Mouse (Mus musculus): ENCODE data around the gene Nr1h4. TPM values are rescaled to one million over a fixed set of nuclear protein-coding genes. Genes with fewer than 3 reads are reported as not detected.

Gene Nr1h4
- polyA plus RNA-seq, 1 experiment, result not detected

DNA sequence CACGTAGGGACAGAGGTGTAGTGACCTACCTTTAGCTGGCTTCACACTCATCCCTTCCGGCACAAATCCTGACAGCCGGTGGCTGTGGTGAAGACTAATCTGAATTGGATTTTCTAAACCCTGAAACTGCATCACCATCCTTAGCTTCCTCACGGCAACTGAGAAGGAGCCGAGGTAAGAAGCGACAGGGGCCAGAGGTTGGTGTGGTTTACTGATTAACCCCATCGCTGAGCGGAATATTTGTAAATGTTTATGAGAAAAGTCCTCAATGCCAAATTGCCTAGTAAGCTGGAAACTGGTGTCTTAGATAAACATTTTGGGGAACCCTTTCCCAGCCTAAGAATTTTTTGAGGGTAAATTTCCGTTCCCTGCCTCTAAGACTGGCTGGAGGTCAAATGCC, 26.9 kb downstream of the Nr1h4 start:
- WGBS, result 95% methylated on average over 9 of the region's 9 CpGs
- Histone ChIP-seq H3K27ac (ENCODE audit: insufficient read depth, low read depth, low read length) (no peak overlapping the region), H3K4me1 (ENCODE audit: control insufficient read depth, insufficient read depth, low read length) (no peaks in the 10 kb centered on the region), H3K4me3 (ENCODE audit: insufficient read depth, low read depth, low read length) (no peak overlapping the region)
- TF ChIP-seq POLR2A (IDR thresholded peaks at IDR 0.05; ENCODE audit: insufficient read depth, low read depth, low read length), result no peak
- no peak for TF ChIP-seq CTCF (IDR thresholded peaks at IDR 0.05; ENCODE audit: insufficient read depth, low read depth, low read length)

DNA sequence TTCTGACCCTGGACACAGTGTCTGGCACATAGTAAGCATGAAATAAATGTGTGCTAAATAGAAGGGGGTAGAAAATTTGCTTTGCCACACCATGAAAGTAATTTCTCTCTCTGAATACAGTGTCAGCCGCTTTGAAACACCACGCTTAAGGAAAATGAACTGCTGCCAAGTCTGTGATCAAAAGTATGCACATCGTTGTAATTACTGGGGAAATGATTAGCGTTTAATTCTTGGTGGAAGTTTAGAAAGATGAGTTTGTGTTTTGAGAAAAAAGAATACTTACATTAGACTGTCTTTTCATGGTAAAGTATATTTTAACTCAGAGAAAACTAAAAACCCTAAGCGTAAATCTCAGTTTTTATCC, 27.8 kb downstream of the Nr1h4 start:
- TF ChIP-seq POLR2A (IDR thresholded peaks at IDR 0.05; ENCODE audit: insufficient read depth, low read depth, low read length) (no peak), CTCF (IDR thresholded peaks at IDR 0.05; ENCODE audit: insufficient read depth, low read depth, low read length) (no peak)
- Histone ChIP-seq H3K4me1 (ENCODE audit: control insufficient read depth, insufficient read depth, low read length) (no peaks in the 10 kb centered on the region), H3K27ac (ENCODE audit: insufficient read depth, low read depth, low read length) (no peak overlapping the region), H3K4me3 (ENCODE audit: insufficient read depth, low read depth, low read length) (no peak overlapping the region)
- WGBS, result 48% methylated on average over 5 of the region's 5 CpGs

DNA sequence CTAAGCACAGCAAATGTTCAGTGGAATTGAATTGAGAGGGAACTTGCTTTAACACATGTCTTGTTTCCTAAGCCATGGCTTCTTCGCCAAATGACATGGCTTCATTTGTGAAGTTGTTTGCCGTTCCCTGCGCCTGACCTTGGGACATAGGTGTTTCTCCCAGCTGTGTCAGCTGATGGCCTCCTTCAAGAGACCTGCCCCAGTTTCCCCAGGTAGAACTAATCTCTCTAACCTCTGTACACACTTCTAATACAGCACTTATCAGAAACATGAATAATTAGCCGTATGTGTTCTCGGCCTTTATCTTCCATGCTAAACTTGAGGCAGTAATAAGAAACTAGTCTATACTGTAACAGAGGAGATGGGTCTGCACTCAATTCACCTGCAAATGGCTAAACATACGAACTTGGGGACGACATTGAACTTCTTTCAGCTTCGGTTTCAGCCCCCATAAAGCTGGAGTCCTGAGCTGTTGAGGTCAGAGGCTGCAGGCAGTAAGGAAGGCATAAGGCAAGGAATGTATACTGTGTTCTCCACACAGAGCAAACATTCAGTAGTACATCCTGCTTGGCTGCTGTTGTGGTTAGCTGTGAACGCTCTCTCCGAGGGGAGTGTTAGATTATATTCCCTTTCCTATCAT, 28.3 kb downstream of the Nr1h4 start:
- H3K27ac ChIP-seq (ENCODE audit: insufficient read depth, low read depth, low read length), result no peak overlapping the region
- H3K4me3 ChIP-seq (ENCODE audit: insufficient read depth, low read depth, low read length), result no peak overlapping the region
- no peaks in the 10 kb centered on the region for H3K4me1 ChIP-seq (ENCODE audit: control insufficient read depth, insufficient read depth, low read length)
- 88% methylated on average over 10 of the region's 10 CpGs for WGBS
- no peak for TF ChIP-seq POLR2A (IDR thresholded peaks at IDR 0.05; ENCODE audit: insufficient read depth, low read depth, low read length)
- TF ChIP-seq CTCF (IDR thresholded peaks at IDR 0.05; ENCODE audit: insufficient read depth, low read depth, low read length), result no peak

DNA sequence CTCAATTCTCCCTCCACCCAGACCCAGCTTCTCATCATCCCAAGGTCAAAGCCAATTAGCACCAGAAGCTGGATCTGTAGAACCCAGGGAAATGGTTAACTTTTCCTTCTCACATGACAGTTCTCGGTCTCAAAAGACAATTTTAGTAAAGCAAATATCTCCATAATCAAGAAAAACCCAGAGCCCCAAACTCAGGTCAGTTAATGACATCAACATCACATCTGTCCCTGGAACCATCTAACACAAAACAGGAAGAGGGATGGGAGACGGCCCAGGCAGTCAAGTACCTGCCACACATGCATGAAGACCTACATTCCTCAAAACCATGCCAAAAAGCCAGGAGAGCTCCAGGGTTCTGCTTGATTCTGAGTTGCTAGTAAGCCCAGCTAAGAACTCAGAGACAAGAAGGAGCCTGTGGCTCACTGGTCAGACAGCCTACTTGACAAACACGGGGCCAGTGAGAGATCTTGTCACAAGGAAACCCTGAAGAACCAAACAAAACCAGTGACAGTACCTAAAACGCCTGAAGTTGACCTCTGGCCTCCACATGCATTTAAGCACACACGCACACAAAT, 30.3 kb downstream of the Nr1h4 start:
- H3K27ac ChIP-seq (ENCODE audit: insufficient read depth, low read depth, low read length), result no peak overlapping the region
- 89% methylated on average over 5 of the region's 5 CpGs for WGBS
- TF ChIP-seq POLR2A (IDR thresholded peaks at IDR 0.05; ENCODE audit: insufficient read depth, low read depth, low read length), result no peak
- no peak for TF ChIP-seq CTCF (IDR thresholded peaks at IDR 0.05; ENCODE audit: insufficient read depth, low read depth, low read length)
- H3K4me1 ChIP-seq (ENCODE audit: control insufficient read depth, insufficient read depth, low read length), result no peaks in the 10 kb centered on the region
- no peak overlapping the region for H3K4me3 ChIP-seq (ENCODE audit: insufficient read depth, low read depth, low read length)

DNA sequence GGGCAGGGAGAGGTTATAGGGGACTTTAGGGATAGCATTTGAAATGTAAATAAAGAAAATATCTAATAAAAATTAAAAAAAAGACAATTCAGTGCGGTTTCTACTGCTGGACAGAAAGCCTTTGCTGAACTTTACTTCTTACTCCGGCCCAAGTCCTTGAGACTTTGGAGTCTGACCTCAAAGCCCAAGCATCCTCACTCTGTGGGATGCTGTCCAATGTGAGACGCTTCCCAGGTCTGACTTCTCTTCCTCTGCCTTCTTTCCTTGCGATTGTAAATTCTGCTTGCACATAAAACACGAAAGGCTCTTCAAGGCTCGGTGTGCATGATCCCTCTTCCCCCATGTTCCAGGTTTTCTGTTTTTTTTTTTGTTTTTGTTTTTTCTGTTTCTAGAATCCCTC, 31.5 kb downstream of the Nr1h4 start:
- Histone ChIP-seq H3K27ac (ENCODE audit: insufficient read depth, low read depth, low read length) (no peak overlapping the region), H3K4me1 (ENCODE audit: control insufficient read depth, insufficient read depth, low read length) (no peaks in the 10 kb centered on the region), H3K4me3 (ENCODE audit: insufficient read depth, low read depth, low read length) (no peak overlapping the region)
- TF ChIP-seq CTCF (IDR thresholded peaks at IDR 0.05; ENCODE audit: insufficient read depth, low read depth, low read length), result no peak
- 97% methylated on average over 6 of the region's 6 CpGs for WGBS

DNA sequence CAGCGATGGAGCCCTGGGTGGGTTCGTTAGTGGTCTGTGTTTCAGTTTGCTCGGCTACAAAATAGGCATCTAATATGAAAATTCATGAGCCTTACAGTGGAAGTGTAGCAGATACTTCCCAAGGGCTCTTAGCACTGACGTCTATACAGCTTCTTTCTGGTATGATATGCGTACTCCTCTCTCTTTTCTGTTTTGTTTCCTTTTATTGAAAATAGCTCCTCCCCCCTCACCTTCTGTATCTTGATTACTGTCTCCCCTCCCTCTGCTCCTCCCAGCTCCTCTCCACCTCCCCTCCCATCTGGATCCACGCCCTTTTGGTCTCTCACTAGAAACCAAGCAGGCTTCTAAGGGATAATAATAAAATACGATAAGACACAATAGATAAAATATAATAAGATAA, 37.8 kb downstream of the Nr1h4 start:
- no peaks in the 10 kb centered on the region for H3K4me1 ChIP-seq (ENCODE audit: control insufficient read depth, insufficient read depth, low read length)
- WGBS, result 77% methylated on average over 7 of the region's 7 CpGs
- TF ChIP-seq POLR2A (IDR thresholded peaks at IDR 0.05; ENCODE audit: insufficient read depth, low read depth, low read length) (no peak), CTCF (IDR thresholded peaks at IDR 0.05; ENCODE audit: insufficient read depth, low read depth, low read length) (no peak)
- H3K4me3 ChIP-seq (ENCODE audit: insufficient read depth, low read depth, low read length), result no peak overlapping the region
- no peak overlapping the region for H3K27ac ChIP-seq (ENCODE audit: insufficient read depth, low read depth, low read length)

DNA sequence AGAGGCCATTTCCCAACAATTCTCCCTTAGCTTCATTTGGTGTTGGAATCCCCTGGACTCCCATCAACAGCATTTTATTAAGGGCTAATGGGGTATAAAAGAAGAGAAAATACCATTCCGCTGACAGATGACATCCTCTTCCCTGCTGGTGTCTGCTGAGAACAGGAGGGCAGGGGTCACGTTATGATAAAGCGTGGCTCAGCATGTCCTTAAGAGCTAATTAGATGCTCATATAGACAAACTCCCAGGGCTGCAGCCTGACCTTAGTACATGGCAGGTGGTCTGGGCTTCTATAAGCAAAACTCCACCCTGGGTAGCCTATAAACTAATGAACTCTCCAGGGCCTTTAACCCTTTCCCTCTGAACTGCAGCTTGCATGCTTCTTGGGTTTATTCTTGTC, 42.1 kb downstream of the Nr1h4 start:
- H3K4me3 ChIP-seq (ENCODE audit: insufficient read depth, low read depth, low read length), result no peak overlapping the region
- H3K27ac ChIP-seq (ENCODE audit: insufficient read depth, low read depth, low read length), result no peak overlapping the region
- H3K4me1 ChIP-seq (ENCODE audit: control insufficient read depth, insufficient read depth, low read length), result no peaks in the 10 kb centered on the region
- 78% methylated on average over 3 of the region's 3 CpGs for WGBS
- TF ChIP-seq CTCF (IDR thresholded peaks at IDR 0.05; ENCODE audit: insufficient read depth, low read depth, low read length) (no peak), POLR2A (IDR thresholded peaks at IDR 0.05; ENCODE audit: insufficient read depth, low read depth, low read length) (no peak)

DNA sequence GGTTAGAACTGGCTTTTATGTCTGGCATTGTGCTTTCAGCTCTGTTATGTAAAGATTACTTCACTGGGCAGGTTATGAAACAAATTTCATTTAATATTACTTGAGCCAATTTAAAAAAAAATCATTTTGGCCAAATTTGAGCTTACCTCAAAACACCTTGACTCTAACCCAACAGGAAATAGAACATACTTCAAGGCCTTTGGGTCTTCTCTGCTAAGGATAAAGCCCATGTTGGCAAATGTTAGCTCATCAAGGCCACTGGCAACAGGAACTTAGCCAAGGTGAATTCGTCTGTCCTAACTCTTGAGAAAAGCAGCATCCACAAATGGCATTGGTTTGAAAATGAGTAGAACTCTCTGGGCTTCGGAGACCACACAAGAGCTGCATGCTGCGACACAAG, 43.1 kb downstream of the Nr1h4 start:
- 94% methylated on average over 3 of the region's 3 CpGs for WGBS
- no peak overlapping the region for H3K27ac ChIP-seq (ENCODE audit: insufficient read depth, low read depth, low read length)
- H3K4me3 ChIP-seq (ENCODE audit: insufficient read depth, low read depth, low read length), result no peak overlapping the region
- H3K4me1 ChIP-seq (ENCODE audit: control insufficient read depth, insufficient read depth, low read length), result no peaks in the 10 kb centered on the region
- no peak for TF ChIP-seq POLR2A (IDR thresholded peaks at IDR 0.05; ENCODE audit: insufficient read depth, low read depth, low read length)
- no peak for TF ChIP-seq CTCF (IDR thresholded peaks at IDR 0.05; ENCODE audit: insufficient read depth, low read depth, low read length)

DNA sequence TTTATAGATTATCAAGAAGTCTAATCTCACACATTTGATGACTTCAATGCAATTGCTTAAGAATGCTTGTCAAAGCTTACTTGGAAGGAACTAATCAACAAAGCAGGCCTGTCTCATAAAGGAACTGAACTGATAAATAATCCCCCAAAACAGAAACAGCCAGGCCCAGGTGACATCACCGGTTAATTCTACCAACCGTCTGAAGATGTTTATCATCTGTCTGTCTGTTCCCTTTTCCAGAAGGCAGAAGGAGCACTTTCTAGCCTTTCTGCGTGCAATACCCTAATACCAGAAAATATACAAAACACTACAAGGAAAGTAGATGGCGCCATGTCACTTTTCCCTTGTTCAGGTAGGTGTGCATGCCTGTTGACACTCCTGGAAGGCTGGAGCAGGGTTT, 43.9 kb downstream of the Nr1h4 start:
- H3K27ac ChIP-seq (ENCODE audit: insufficient read depth, low read depth, low read length), result no peak overlapping the region
- 91% methylated on average over 4 of the region's 4 CpGs for WGBS
- TF ChIP-seq CTCF (IDR thresholded peaks at IDR 0.05; ENCODE audit: insufficient read depth, low read depth, low read length) (no peak), POLR2A (IDR thresholded peaks at IDR 0.05; ENCODE audit: insufficient read depth, low read depth, low read length) (no peak)

More for the DNA sequence above, 43.9 kb downstream of the Nr1h4 start:
- H3K4me3 ChIP-seq (ENCODE audit: insufficient read depth, low read depth, low read length), result no peak overlapping the region
- no peaks in the 10 kb centered on the region for H3K4me1 ChIP-seq (ENCODE audit: control insufficient read depth, insufficient read depth, low read length)
